Mouse (Mus musculus): ENCODE data around the gene Frmd4b. TPM values are rescaled to one million over a fixed set of nuclear protein-coding genes. Genes with fewer than 3 reads are reported as not detected.
A peak's percentile ranks its signal among the peaks of the same experiment; 100 is the strongest.
"Not testable (repeated sequence)": the region's sequence is repeated elsewhere in the genome, so short reads cannot be mapped to it uniquely, and the experiment has no call there.

The Frmd4b gene
- polyA plus RNA-seq, 1 experiment = 6.8 TPM

DNA sequence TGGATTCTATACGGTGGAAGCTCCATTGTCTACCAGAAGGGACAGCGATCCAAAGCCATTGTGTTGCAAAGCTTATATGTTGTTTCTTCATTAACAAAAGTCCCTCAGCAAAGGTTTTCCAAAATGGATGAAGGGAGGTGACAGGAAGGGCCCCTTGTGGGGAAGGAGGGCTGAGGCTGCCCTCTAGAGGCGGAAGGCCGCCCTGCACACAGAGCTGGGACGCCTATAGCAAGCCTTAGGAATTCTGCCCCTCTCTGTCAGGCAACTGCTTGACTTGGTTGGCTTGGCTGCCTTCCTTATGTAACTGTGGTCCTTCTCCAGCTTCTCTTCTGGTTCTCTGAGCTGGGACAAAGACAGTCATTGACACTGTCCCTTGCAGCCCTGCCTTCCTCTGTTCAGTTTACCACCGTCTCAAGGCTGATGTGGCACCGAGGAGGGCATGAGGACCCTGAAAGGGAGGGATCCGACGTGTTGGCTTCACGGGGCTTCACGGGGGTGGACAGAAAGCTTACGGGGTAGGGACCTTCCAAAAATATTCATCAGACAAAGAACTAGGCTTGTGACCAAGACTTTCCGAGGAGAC, 200.3 kb downstream of the Frmd4b start:
- H3K4me3 ChIP-seq (ENCODE audit: control insufficient read depth, low read depth, low read length) = no peak overlapping the region
- no peak overlapping the region for H3K27ac ChIP-seq (ENCODE audit: control insufficient read depth, insufficient read depth, low read depth, low read length)
- no peak for TF ChIP-seq POLR2A (IDR thresholded peaks at IDR 0.05; ENCODE audit: control insufficient read depth, low read depth, low read length)
- peak; percentile 85; the same call in 1 of the 2 replicates for TF ChIP-seq CTCF (IDR thresholded peaks at IDR 0.05; ENCODE audit: control insufficient read depth, insufficient read depth, insufficient replicate concordance, low read depth, low read length)

DNA sequence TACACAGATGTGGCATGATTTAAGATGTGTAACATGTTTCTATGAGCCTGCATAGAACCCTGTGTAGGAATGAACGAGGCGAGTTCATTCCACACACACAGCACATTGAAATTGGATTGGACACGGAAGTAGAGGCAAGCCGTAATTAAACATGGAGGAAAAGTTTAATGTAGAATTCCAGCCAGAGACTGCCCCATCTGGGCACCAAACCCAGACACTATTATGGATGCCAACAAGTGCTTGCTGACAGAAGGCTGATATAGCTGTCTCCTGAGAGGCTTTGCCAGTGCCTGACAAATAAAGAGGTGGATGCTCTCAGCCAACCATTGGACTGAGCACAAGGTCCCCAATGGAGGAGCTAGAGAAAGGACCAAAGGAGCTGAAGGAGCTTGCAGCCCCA, 201.8 kb downstream of the Frmd4b start:
- H3K4me1 ChIP-seq (ENCODE audit: control insufficient read depth, insufficient read depth, low read length); H3K27ac ChIP-seq (ENCODE audit: control insufficient read depth, insufficient read depth, low read depth, low read length); H3K36me3 ChIP-seq (ENCODE audit: control insufficient read depth, insufficient read depth, low read length); H3K4me3 ChIP-seq (ENCODE audit: control insufficient read depth, low read depth, low read length); H3K27me3 ChIP-seq (ENCODE audit: control insufficient read depth, insufficient read depth, low read length): not testable (repeated sequence)

More for the DNA sequence above, 200.3 kb downstream of the Frmd4b start:
- no peaks in the 10 kb centered on the region for H3K4me1 ChIP-seq (ENCODE audit: control insufficient read depth, insufficient read depth, low read length)
- no peaks in the 10 kb centered on the region for H3K36me3 ChIP-seq (ENCODE audit: control insufficient read depth, insufficient read depth, low read length)
- no peaks in the 10 kb centered on the region for H3K27me3 ChIP-seq (ENCODE audit: control insufficient read depth, insufficient read depth, low read length)

DNA sequence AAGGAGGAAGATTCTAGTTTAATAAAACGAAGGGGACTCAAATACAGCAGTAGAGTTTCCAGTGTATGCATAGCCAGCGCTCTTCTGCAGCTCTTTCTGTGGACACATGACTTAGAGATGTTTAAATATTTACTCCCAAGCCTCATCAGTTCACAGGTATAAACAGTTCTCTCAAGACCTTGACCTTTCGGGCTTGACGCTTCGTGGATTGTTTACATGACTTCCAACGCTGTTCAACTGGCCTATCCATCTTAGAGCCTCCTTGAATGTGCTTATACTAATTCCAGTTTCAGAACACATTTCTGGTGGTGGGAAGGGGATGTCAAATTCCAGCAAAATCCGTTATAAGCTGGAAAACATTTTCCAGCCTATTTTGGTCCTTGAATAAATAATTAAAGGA, 203.9 kb downstream of the Frmd4b start:
- no peak overlapping the region for H3K4me3 ChIP-seq (ENCODE audit: control insufficient read depth, low read depth, low read length)
- TF ChIP-seq POLR2A (IDR thresholded peaks at IDR 0.05; ENCODE audit: control insufficient read depth, low read depth, low read length) = no peak
- TF ChIP-seq CTCF (IDR thresholded peaks at IDR 0.05; ENCODE audit: control insufficient read depth, insufficient read depth, insufficient replicate concordance, low read depth, low read length) = no peak
- H3K4me1 ChIP-seq (ENCODE audit: control insufficient read depth, insufficient read depth, low read length) = no peaks in the 10 kb centered on the region
- H3K36me3 ChIP-seq (ENCODE audit: control insufficient read depth, insufficient read depth, low read length) = no peaks in the 10 kb centered on the region
- no peak overlapping the region for H3K27ac ChIP-seq (ENCODE audit: control insufficient read depth, insufficient read depth, low read depth, low read length)
- H3K27me3 ChIP-seq (ENCODE audit: control insufficient read depth, insufficient read depth, low read length) = no peaks in the 10 kb centered on the region

DNA sequence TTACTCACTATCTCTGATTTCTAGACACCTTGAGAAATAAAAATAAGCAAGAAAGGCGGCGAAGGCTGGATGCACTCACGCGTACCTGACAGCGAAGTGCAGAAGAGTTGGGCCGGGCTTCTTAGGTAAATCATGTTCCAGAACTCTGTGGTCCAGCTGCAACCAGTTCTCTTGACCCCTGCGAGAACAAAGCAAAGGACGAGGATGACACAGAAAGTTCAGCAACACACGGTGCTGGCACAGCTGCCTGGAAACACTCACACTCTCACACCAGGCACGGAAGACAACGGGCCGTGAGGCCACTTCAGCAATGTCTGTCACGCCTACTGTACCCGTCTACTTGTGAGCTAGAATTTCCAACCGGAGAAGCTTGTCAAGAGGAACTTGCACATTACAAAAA, 204.9 kb downstream of the Frmd4b start:
- no peak overlapping the region for H3K27ac ChIP-seq (ENCODE audit: control insufficient read depth, insufficient read depth, low read depth, low read length)
- no peaks in the 10 kb centered on the region for H3K27me3 ChIP-seq (ENCODE audit: control insufficient read depth, insufficient read depth, low read length)
- no peak overlapping the region for H3K4me3 ChIP-seq (ENCODE audit: control insufficient read depth, low read depth, low read length)
- TF ChIP-seq POLR2A (IDR thresholded peaks at IDR 0.05; ENCODE audit: control insufficient read depth, low read depth, low read length) (no peak), CTCF (IDR thresholded peaks at IDR 0.05; ENCODE audit: control insufficient read depth, insufficient read depth, insufficient replicate concordance, low read depth, low read length) (no peak)
- no peaks in the 10 kb centered on the region for H3K36me3 ChIP-seq (ENCODE audit: control insufficient read depth, insufficient read depth, low read length)
- H3K4me1 ChIP-seq (ENCODE audit: control insufficient read depth, insufficient read depth, low read length) = no peaks in the 10 kb centered on the region

DNA sequence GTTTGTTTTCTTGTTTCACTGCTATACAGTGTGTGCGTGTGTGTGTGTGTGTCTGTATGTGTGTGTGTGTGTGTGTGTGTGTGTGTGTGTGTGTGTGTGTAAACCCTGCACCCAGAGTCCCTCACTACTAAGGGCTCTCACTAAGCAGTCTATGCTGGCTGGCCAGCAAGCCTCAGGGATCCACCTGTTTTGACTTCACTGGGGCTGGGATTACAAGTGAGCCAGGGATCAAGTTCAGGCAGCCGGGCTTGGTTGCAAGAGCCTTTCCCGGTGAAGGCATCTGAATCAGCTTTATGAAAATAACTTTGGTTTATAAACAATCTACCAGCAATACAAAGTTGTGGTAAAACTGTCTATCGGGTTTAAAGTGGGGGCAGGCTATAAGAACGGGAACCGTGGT, 206.0 kb downstream of the Frmd4b start:
- Histone ChIP-seq H3K27ac (ENCODE audit: control insufficient read depth, insufficient read depth, low read depth, low read length) (no peak overlapping the region), H3K27me3 (ENCODE audit: control insufficient read depth, insufficient read depth, low read length) (no peaks in the 10 kb centered on the region), H3K4me3 (ENCODE audit: control insufficient read depth, low read depth, low read length) (no peak overlapping the region), H3K4me1 (ENCODE audit: control insufficient read depth, insufficient read depth, low read length) (no peaks in the 10 kb centered on the region), H3K36me3 (ENCODE audit: control insufficient read depth, insufficient read depth, low read length) (no peaks in the 10 kb centered on the region)
- no peak for TF ChIP-seq POLR2A (IDR thresholded peaks at IDR 0.05; ENCODE audit: control insufficient read depth, low read depth, low read length)
- TF ChIP-seq CTCF (IDR thresholded peaks at IDR 0.05; ENCODE audit: control insufficient read depth, insufficient read depth, insufficient replicate concordance, low read depth, low read length) = no peak

DNA sequence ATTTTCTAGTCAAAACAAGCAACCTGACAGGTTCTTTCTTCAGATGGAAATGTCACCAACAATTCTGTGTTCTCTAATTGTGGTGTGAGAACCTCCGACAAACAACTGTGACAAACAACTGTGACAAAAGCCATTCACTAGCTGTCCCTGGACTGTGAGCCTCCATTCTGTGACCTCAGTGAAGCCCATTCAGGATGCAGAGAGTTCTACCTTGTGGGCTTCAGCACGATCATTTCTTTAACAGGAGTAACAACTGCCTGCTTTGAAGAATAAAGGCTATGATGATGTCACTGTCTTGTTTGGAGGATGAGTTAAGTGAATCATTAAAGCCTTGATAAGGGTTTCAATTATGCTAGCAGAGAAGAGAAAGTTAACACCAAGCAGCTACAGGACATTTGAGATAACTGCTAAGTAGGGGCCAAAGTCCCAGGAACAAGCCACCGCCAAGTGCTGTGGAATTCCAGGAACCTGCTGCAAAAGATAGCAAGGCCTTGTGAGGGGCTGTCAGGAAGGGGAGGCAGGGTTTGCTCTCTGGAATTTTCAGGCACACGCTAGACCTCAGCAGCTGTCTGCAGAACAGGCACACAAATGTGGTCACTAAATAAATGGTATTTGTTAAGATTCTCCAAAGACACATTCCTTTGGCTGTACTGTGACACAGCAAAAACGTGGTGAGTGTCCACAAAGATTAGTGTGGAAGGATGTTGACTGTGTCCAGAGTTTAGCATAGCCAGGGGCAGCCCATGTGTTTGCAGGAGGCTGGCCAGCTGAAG, 207.7 kb downstream of the Frmd4b start:
- Histone ChIP-seq H3K27me3 (ENCODE audit: control insufficient read depth, insufficient read depth, low read length) (no peaks in the 10 kb centered on the region), H3K36me3 (ENCODE audit: control insufficient read depth, insufficient read depth, low read length) (no peaks in the 10 kb centered on the region), H3K4me3 (ENCODE audit: control insufficient read depth, low read depth, low read length) (no peak overlapping the region), H3K4me1 (ENCODE audit: control insufficient read depth, insufficient read depth, low read length) (no peaks in the 10 kb centered on the region), H3K27ac (ENCODE audit: control insufficient read depth, insufficient read depth, low read depth, low read length) (no peak overlapping the region)
- TF ChIP-seq CTCF (IDR thresholded peaks at IDR 0.05; ENCODE audit: control insufficient read depth, insufficient read depth, insufficient replicate concordance, low read depth, low read length) = no peak
- no peak for TF ChIP-seq POLR2A (IDR thresholded peaks at IDR 0.05; ENCODE audit: control insufficient read depth, low read depth, low read length)

DNA sequence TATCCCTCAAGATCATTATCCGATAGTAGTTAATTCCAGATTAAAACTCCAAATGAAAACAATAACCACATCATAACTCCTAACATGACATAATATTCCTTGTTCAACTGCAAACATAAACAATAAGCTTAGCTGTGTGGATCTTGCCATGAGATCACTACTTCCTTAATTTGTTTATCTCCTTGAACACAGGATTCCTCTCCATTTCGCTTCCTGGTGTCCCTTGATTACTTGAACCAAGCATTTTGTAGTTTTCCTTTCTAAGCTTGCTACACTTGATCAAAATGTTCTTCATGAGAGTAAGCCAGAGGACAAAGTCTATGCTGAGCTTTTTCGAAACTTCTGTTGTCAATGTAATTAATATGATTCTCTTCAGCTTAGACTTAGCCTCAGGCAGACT, 209.4 kb downstream of the Frmd4b start:
- Histone ChIP-seq H3K4me1 (ENCODE audit: control insufficient read depth, insufficient read depth, low read length) (no peaks in the 10 kb centered on the region), H3K4me3 (ENCODE audit: control insufficient read depth, low read depth, low read length) (no peak overlapping the region), H3K36me3 (ENCODE audit: control insufficient read depth, insufficient read depth, low read length) (no peaks in the 10 kb centered on the region), H3K27ac (ENCODE audit: control insufficient read depth, insufficient read depth, low read depth, low read length) (no peak overlapping the region), H3K27me3 (ENCODE audit: control insufficient read depth, insufficient read depth, low read length) (no peaks in the 10 kb centered on the region)
- TF ChIP-seq CTCF (IDR thresholded peaks at IDR 0.05; ENCODE audit: control insufficient read depth, insufficient read depth, insufficient replicate concordance, low read depth, low read length) (no peak), POLR2A (IDR thresholded peaks at IDR 0.05; ENCODE audit: control insufficient read depth, low read depth, low read length) (no peak)
